Mouse (Mus musculus): Measurements from ENCODE around the gene Ski.

- TF ChIP-seq CTCF (IDR thresholded peaks at IDR 0.05; ENCODE audit: extremely low read depth, insufficient read depth, insufficient read length, insufficient replicate concordance) = no peak
- no peak for TF ChIP-seq POLR2A (IDR thresholded peaks at IDR 0.05; ENCODE audit: low read depth, low read length)
Measured at GRCm38 (mm10) chr4:155133188-155133587, 89.2 kb downstream of the Ski start.
